11 mouse cellular contexts compared by ENCODE assay signal in genomic region chr4:152097911-152098799, GRCm38 (mm10). TPM values are rescaled to one million over a fixed set of nuclear protein-coding genes. Genes with fewer than 3 reads are reported as not detected.
DNase-seq lines count a peak whose midpoint lies in the region; ATAC-seq and TF ChIP-seq lines count a peak whose summit lies in the region.
"Had no signal": no experiment of that assay in that cellular context is flagged by ENCODE, and none has a peak within 500 bp of the region (broad histone marks: within the 10 kb centered on the region; RNA-seq: fewer than 3 reads in every experiment).

No protein-coding gene starts in this region.

- WGBS in hindbrain, embryonic 10.5 days, result 18% methylated on average over 11 of the region's 11 CpGs
- 30% methylated on average over 11 of the region's 11 CpGs for WGBS in hindbrain, embryonic 14.5 days
- 30% methylated on average over 11 of the region's 11 CpGs for WGBS in hindbrain, postnatal 0 days
- 25% methylated on average over 11 of the region's 11 CpGs for WGBS in lung, embryonic 14.5 days
- 48% methylated on average over 11 of the region's 11 CpGs for WGBS in liver, embryonic 11.5 days

- DNase-seq in hindbrain, embryonic 10.5 days (ENCODE audit: low spot score), result no peak
- no peak for DNase-seq in hindbrain, embryonic 14.5 days (ENCODE audit: low spot score)
- peak; percentile 94 for DNase-seq in ZHBTc4 (ENCODE audit: low read depth, low spot score)
- DNase-seq in hindbrain, postnatal 0 days (ENCODE audit: low spot score), result no peak
- peak; percentile 42 for DNase-seq in lung, embryonic 14.5 days
- DNase-seq in frontal cortex, postnatal 10 days (ENCODE audit: low spot score in 2 of 2), result no peak
- DNase-seq in gastrocnemius, postnatal 36 days, result no peak
- no peak for DNase-seq in liver, embryonic 11.5 days (ENCODE audit: low spot score)
- DNase-seq: adrenal gland, postnatal 25 days; thymus, adult 18-20 months had no signal

- no peak for ATAC-seq in hindbrain, embryonic 14.5 days (ENCODE audit: low FRiP score)
- ATAC-seq in hindbrain, postnatal 0 days, result no peak
- no peak for ATAC-seq in lung, embryonic 14.5 days (ENCODE audit: insufficient read depth)
- no peak for ATAC-seq in liver, embryonic 11.5 days (replicated peaks; ENCODE audit: low FRiP score)

- H3K9me3 ChIP-seq in hindbrain, embryonic 10.5 days, result no peaks in the 10 kb centered on the region
- no peaks in the 10 kb centered on the region for H3K9me3 ChIP-seq in hindbrain, embryonic 14.5 days (ENCODE audit: control insufficient read depth, low read length)
- H3K9me3 ChIP-seq in hindbrain, postnatal 0 days (ENCODE audit: low read length), result no peaks in the 10 kb centered on the region
- no peaks in the 10 kb centered on the region for H3K9me3 ChIP-seq in lung, embryonic 14.5 days (ENCODE audit: low read depth, low read length)
- no peaks in the 10 kb centered on the region for H3K9me3 ChIP-seq in liver, embryonic 11.5 days (ENCODE audit: control insufficient read depth, low read length)

- H3K27me3 ChIP-seq in hindbrain, embryonic 10.5 days (ENCODE audit: insufficient read depth, poor library complexity, severe bottlenecking), result peaks cover 17% of the 10 kb centered on the region
- H3K27me3 ChIP-seq in hindbrain, embryonic 14.5 days (ENCODE audit: control insufficient read depth, insufficient read depth, low read length), result no peaks in the 10 kb centered on the region
- H3K27me3 ChIP-seq in hindbrain, postnatal 0 days (ENCODE audit: insufficient read depth, low read length), result no peaks in the 10 kb centered on the region
- no peaks in the 10 kb centered on the region for H3K27me3 ChIP-seq in lung, embryonic 14.5 days (ENCODE audit: insufficient read depth, low read length)
- no peaks in the 10 kb centered on the region for H3K27me3 ChIP-seq in liver, embryonic 11.5 days (replicated peaks; ENCODE audit: control insufficient read depth, insufficient read depth, low read length)

- intact Hi-C loops in gastrocnemius, postnatal 36 days (cut with DNase I), result loop anchor here (2.0 kb wide), 2 partner anchors 59 to 115 kb away; partner anchors contain the start of genes Nol9 and Tas1r1

- peak overlapping the region; percentile 18 for H3K4me3 ChIP-seq in hindbrain, embryonic 10.5 days
- H3K4me3 ChIP-seq in hindbrain, embryonic 14.5 days (replicated peaks; ENCODE audit: low read length), result no peak overlapping the region
- H3K4me3 ChIP-seq in hindbrain, postnatal 0 days (ENCODE audit: low read length), result no peak overlapping the region
- H3K4me3 ChIP-seq in lung, embryonic 14.5 days (ENCODE audit: low read depth, low read length), result peak overlapping the region; percentile 33; the same call in 1 of the 2 replicates
- H3K4me3 ChIP-seq in liver, embryonic 11.5 days (ENCODE audit: low read depth, low read length), result no peak overlapping the region

- TF ChIP-seq CTCF in hindbrain, postnatal 0 days (IDR thresholded peaks at IDR 0.05; ENCODE audit: low read depth), result no peak
- TF ChIP-seq CTCF in lung, embryonic 14.5 days (IDR thresholded peaks at IDR 0.05; ENCODE audit: low read depth), result no peak

- H3K9ac ChIP-seq in hindbrain, embryonic 14.5 days, result no peak overlapping the region
- no peak overlapping the region for H3K9ac ChIP-seq in hindbrain, postnatal 0 days (replicated peaks; ENCODE audit: low read length)
- no peak overlapping the region for H3K9ac ChIP-seq in lung, embryonic 14.5 days
- H3K9ac ChIP-seq in liver, embryonic 11.5 days (ENCODE audit: low read depth, low read length), result no peak overlapping the region

- H3K4me2 ChIP-seq in hindbrain, embryonic 14.5 days (replicated peaks), result no peak overlapping the region
- 0 out of 2 replicates have a peak overlapping the region, but pooled peaks have one; percentile 13 for H3K4me2 ChIP-seq in hindbrain, postnatal 0 days (ENCODE audit: low read depth, low read length)
- H3K4me2 ChIP-seq in lung, embryonic 14.5 days, result peak overlapping the region; percentile 38
- no peak overlapping the region for H3K4me2 ChIP-seq in liver, embryonic 11.5 days
- H3K4me2 ChIP-seq: midbrain, embryonic 11.5 days had no signal

- H3K36me3 ChIP-seq in hindbrain, embryonic 10.5 days, result peaks cover 12% of the 10 kb centered on the region
- no peaks in the 10 kb centered on the region for H3K36me3 ChIP-seq in hindbrain, embryonic 14.5 days (replicated peaks; ENCODE audit: control insufficient read depth, insufficient read depth)
- H3K36me3 ChIP-seq in hindbrain, postnatal 0 days (ENCODE audit: insufficient read depth, low read length), result no peaks in the 10 kb centered on the region
- peaks cover 14% of the 10 kb centered on the region for H3K36me3 ChIP-seq in lung, embryonic 14.5 days (ENCODE audit: insufficient read depth)
- H3K36me3 ChIP-seq in liver, embryonic 11.5 days (ENCODE audit: control insufficient read depth, insufficient read depth, low read length), result 0 out of 2 replicates have a peak, but pooled peaks cover 5% of the 10 kb centered on the region

- H3K27ac ChIP-seq in hindbrain, embryonic 10.5 days, result peak overlapping the region; percentile 35; the same call in 1 of the 2 replicates
- H3K27ac ChIP-seq in hindbrain, embryonic 14.5 days, result no peak overlapping the region
- 0 out of 2 replicates have a peak overlapping the region, but pooled peaks have one; percentile 11 for H3K27ac ChIP-seq in hindbrain, postnatal 0 days
- H3K27ac ChIP-seq in lung, embryonic 14.5 days (ENCODE audit: low read depth), result peak overlapping the region; percentile 25; the same call in 1 of the 2 replicates
- H3K27ac ChIP-seq in liver, embryonic 11.5 days (ENCODE audit: low read depth, low read length), result no peak overlapping the region

- peaks cover 54% of the 10 kb centered on the region for H3K4me1 ChIP-seq in hindbrain, embryonic 10.5 days (replicated peaks)
- H3K4me1 ChIP-seq in hindbrain, embryonic 14.5 days (replicated peaks; ENCODE audit: control insufficient read depth, insufficient read depth, low read length), result no peaks in the 10 kb centered on the region
- no peaks in the 10 kb centered on the region for H3K4me1 ChIP-seq in hindbrain, postnatal 0 days (ENCODE audit: insufficient read depth, low read length)
- H3K4me1 ChIP-seq in lung, embryonic 14.5 days (ENCODE audit: insufficient read depth), result no peaks in the 10 kb centered on the region
- peaks cover 28% of the 10 kb centered on the region for H3K4me1 ChIP-seq in liver, embryonic 11.5 days (replicated peaks; ENCODE audit: control insufficient read depth, insufficient read depth, low read length)

RNA-seq across cellular contexts. Expression of gene Tnfrsf25, which starts 17.6 kb away (rescaled TPM):
- polyA plus RNA-seq in hindbrain, embryonic 10.5 days (2016; fragmentation: Nextera tagmentation; extraction: Ambion mirVana), result 0.70 and 0.82 TPM in 2 replicates
- polyA plus RNA-seq in hindbrain, embryonic 14.5 days (2014; fragmentation: Nextera tagmentation; extraction: Ambion mirVana), result 0.94 and 0.95 TPM in 2 replicates
- 0.22 and 1.6 TPM in 2 replicates for total RNA-seq in hindbrain, postnatal 0 days (2014; rRNA removed)
- polyA plus RNA-seq in hindbrain, postnatal 0 days (2015; fragmentation: Nextera tagmentation; extraction: Ambion mirVana), result 0.48 and 0.62 TPM in 2 replicates
- 0.75 and 0.77 TPM in 2 replicates for polyA plus RNA-seq in lung, embryonic 14.5 days (2014; fragmentation: Nextera tagmentation; extraction: Ambion mirVana)
- under 1 TPM; 0.76 to 0.84 TPM for total RNA-seq in gastrocnemius, postnatal 36 days (2021)
- polyA plus RNA-seq in liver, embryonic 11.5 days (2014; fragmentation: Nextera tagmentation; extraction: Ambion mirVana), result 0.90 and 1.3 TPM in 2 replicates

RNA-seq across cellular contexts. Expression of gene Plekhg5, which starts 25.9 kb away (rescaled TPM):
- polyA plus RNA-seq in hindbrain, embryonic 10.5 days (2016; fragmentation: Nextera tagmentation; extraction: Ambion mirVana), result 9.6 and 12.4 TPM in 2 replicates
- polyA plus RNA-seq in hindbrain, embryonic 14.5 days (2014; fragmentation: Nextera tagmentation; extraction: Ambion mirVana), result 10.0 and 10.9 TPM in 2 replicates
- total RNA-seq in hindbrain, postnatal 0 days (2014; rRNA removed), result 20.7 and 21.0 TPM in 2 replicates
- polyA plus RNA-seq in hindbrain, postnatal 0 days (2015; fragmentation: Nextera tagmentation; extraction: Ambion mirVana), result 13.1 and 13.3 TPM in 2 replicates
- 13.5 and 18.5 TPM in 2 replicates for polyA plus RNA-seq in lung, embryonic 14.5 days (2014; fragmentation: Nextera tagmentation; extraction: Ambion mirVana)
- 1 to 10 TPM; 6.3 to 6.4 TPM for total RNA-seq in gastrocnemius, postnatal 36 days (2021)
- polyA plus RNA-seq in liver, embryonic 11.5 days (2014; fragmentation: Nextera tagmentation; extraction: Ambion mirVana), result 8.4 and 8.9 TPM in 2 replicates

RNA-seq across cellular contexts. Expression of gene Espn, which starts 54.0 kb away (rescaled TPM):
- 1.6 and 6.5 TPM in 2 replicates for polyA plus RNA-seq in hindbrain, embryonic 10.5 days (2016; fragmentation: Nextera tagmentation; extraction: Ambion mirVana)
- 0.25 and 0.40 TPM in 2 replicates for polyA plus RNA-seq in hindbrain, embryonic 14.5 days (2014; fragmentation: Nextera tagmentation; extraction: Ambion mirVana)
- total RNA-seq in hindbrain, postnatal 0 days (2014; rRNA removed), result 0.47 and 1.4 TPM in 2 replicates
- polyA plus RNA-seq in hindbrain, postnatal 0 days (2015; fragmentation: Nextera tagmentation; extraction: Ambion mirVana), result 0.71 and 0.79 TPM in 2 replicates
- 11.5 and 11.6 TPM in 2 replicates for polyA plus RNA-seq in lung, embryonic 14.5 days (2014; fragmentation: Nextera tagmentation; extraction: Ambion mirVana)
- total RNA-seq in gastrocnemius, postnatal 36 days (2021), result under 1 TPM; 0.27 to 0.43 TPM
- 4.1 and 5.3 TPM in 2 replicates for polyA plus RNA-seq in liver, embryonic 11.5 days (2014; fragmentation: Nextera tagmentation; extraction: Ambion mirVana)

RNA-seq across cellular contexts. Expression of gene Nol9, which starts 59.0 kb away (rescaled TPM):
- polyA plus RNA-seq in hindbrain, embryonic 10.5 days (2016; fragmentation: Nextera tagmentation; extraction: Ambion mirVana), result 37.7 and 38.9 TPM in 2 replicates
- polyA plus RNA-seq in hindbrain, embryonic 14.5 days (2014; fragmentation: Nextera tagmentation; extraction: Ambion mirVana), result 24.4 and 26.1 TPM in 2 replicates
- 33.0 and 39.4 TPM in 2 replicates for total RNA-seq in hindbrain, postnatal 0 days (2014; rRNA removed)
- polyA plus RNA-seq in hindbrain, postnatal 0 days (2015; fragmentation: Nextera tagmentation; extraction: Ambion mirVana), result 17.1 and 17.9 TPM in 2 replicates
- 38.9 and 42.9 TPM in 2 replicates for polyA plus RNA-seq in lung, embryonic 14.5 days (2014; fragmentation: Nextera tagmentation; extraction: Ambion mirVana)
- total RNA-seq in gastrocnemius, postnatal 36 days (2021), result 1 to 10 TPM; 8.5 to 10.0 TPM
- 53.3 and 59.4 TPM in 2 replicates for polyA plus RNA-seq in liver, embryonic 11.5 days (2014; fragmentation: Nextera tagmentation; extraction: Ambion mirVana)

RNA-seq across cellular contexts. Expression of gene Tas1r1, which starts 59.8 kb away (rescaled TPM):
- 0.65 and 0.67 TPM in 2 replicates for polyA plus RNA-seq in hindbrain, embryonic 10.5 days (2016; fragmentation: Nextera tagmentation; extraction: Ambion mirVana)
- polyA plus RNA-seq in hindbrain, embryonic 14.5 days (2014; fragmentation: Nextera tagmentation; extraction: Ambion mirVana), result 0.90 and 1.0 TPM in 2 replicates
- 0.42 and 0.93 TPM in 2 replicates for total RNA-seq in hindbrain, postnatal 0 days (2014; rRNA removed)
- 1.7 TPM in 2 replicates for polyA plus RNA-seq in hindbrain, postnatal 0 days (2015; fragmentation: Nextera tagmentation; extraction: Ambion mirVana)
- 0.23 and 0.30 TPM in 2 replicates for polyA plus RNA-seq in lung, embryonic 14.5 days (2014; fragmentation: Nextera tagmentation; extraction: Ambion mirVana)
- 1 to 10 TPM in 1 of 2 experiments, under 1 TPM in 1; 0.43 to 1.1 TPM for total RNA-seq in gastrocnemius, postnatal 36 days (2021)
- polyA plus RNA-seq in liver, embryonic 11.5 days (2014; fragmentation: Nextera tagmentation; extraction: Ambion mirVana), result 0.18 and 0.21 TPM in 2 replicates

Comparison
In these comparisons a context has a peak if more than half of its experiments do, and no peak if none do; other contexts are left out.
1. H3K27ac ChIP-seq: peak in hindbrain, embryonic 10.5 days (single experiment), hindbrain, postnatal 0 days (single experiment) and lung, embryonic 14.5 days (single experiment); none in hindbrain, embryonic 14.5 days (single experiment) and liver, embryonic 11.5 days (single experiment).
2. H3K4me3 ChIP-seq: peak in hindbrain, embryonic 10.5 days (single experiment) and lung, embryonic 14.5 days (single experiment); none in hindbrain, embryonic 14.5 days (single experiment), hindbrain, postnatal 0 days (single experiment) and liver, embryonic 11.5 days (single experiment).
3. H3K4me2 ChIP-seq: peak in hindbrain, postnatal 0 days (single experiment) and lung, embryonic 14.5 days (single experiment); none in hindbrain, embryonic 14.5 days (single experiment) and liver, embryonic 11.5 days (single experiment).
4. DNase-seq: peak in ZHBTc4 (single experiment) and lung, embryonic 14.5 days (single experiment); none in hindbrain, embryonic 10.5 days (single experiment), hindbrain, embryonic 14.5 days (single experiment), hindbrain, postnatal 0 days (single experiment), frontal cortex, postnatal 10 days (0 of 2), gastrocnemius, postnatal 36 days (0 of 2) and liver, embryonic 11.5 days (single experiment).